Mouse (Mus musculus): Measurements from ENCODE around the gene Tmem14a.

- no peak for TF ChIP-seq CTCF (IDR thresholded peaks at IDR 0.05; ENCODE audit: extremely low read depth, insufficient read length, insufficient replicate concordance, low read depth, low read length)
- no peak for TF ChIP-seq POLR2A (IDR thresholded peaks at IDR 0.05; ENCODE audit: low read depth, low read length)
Measured at GRCm38 (mm10) chr1:21232516-21232915, 14.1 kb downstream of the Tmem14a start.

All from small intestine, adult 2 months (tissue).